ENCODE assay signal across 24 mouse cellular contexts in genomic region chr9:71764551-71764950, GRCm38 (mm10). TPM values are rescaled to one million over a fixed set of nuclear protein-coding genes. Genes with fewer than 3 reads are reported as not detected.
DNase-seq lines count a peak whose midpoint lies in the region; ATAC-seq and TF ChIP-seq lines count a peak whose summit lies in the region.
"Had no signal": no experiment of that assay in that cellular context is flagged by ENCODE, and none has a peak within 500 bp of the region (broad histone marks: within the 10 kb centered on the region; RNA-seq: fewer than 3 reads in every experiment).

No protein-coding gene starts in this region.

- peak; percentile 22 to 32 for DNase-seq in B cell, adult 2 months
- no peak for DNase-seq in left cerebral cortex, adult 8-10 months (ENCODE audit: low spot score in 2 of 2)
- DNase-seq: adrenal gland, postnatal 36 days; cerebellum, adult 8-10 months; gastrocnemius, postnatal 25 days; kidney, adult 18-20 months; right cerebral cortex, postnatal 14 days had no signal

- H3K27me3 ChIP-seq in intestine, embryonic 15.5 days (replicated peaks): no peaks in the 10 kb centered on the region
- H3K27me3 ChIP-seq in intestine, embryonic 16.5 days (replicated peaks; ENCODE audit: control insufficient read depth, insufficient read depth, low read length): no peaks in the 10 kb centered on the region
- peaks cover 10% of the 10 kb centered on the region for H3K27me3 ChIP-seq in forebrain, embryonic 16.5 days (replicated peaks; ENCODE audit: control insufficient read depth, insufficient read depth, low read length)

- no peaks in the 10 kb centered on the region for H3K9me3 ChIP-seq in intestine, embryonic 15.5 days
- peaks cover 4% of the 10 kb centered on the region; the same call in 1 of the 2 replicates for H3K9me3 ChIP-seq in intestine, embryonic 16.5 days (ENCODE audit: control insufficient read depth, low read length)
- no peaks in the 10 kb centered on the region for H3K9me3 ChIP-seq in forebrain, embryonic 16.5 days (ENCODE audit: control insufficient read depth, low read length)
- H3K9me3 ChIP-seq: embryonic facial prominence, embryonic 12.5 days; hindbrain, embryonic 15.5 days; limb, embryonic 13.5 days; midbrain, embryonic 15.5 days; neural tube, embryonic 15.5 days had no signal

- no peaks in the 10 kb centered on the region for H3K36me3 ChIP-seq in intestine, embryonic 15.5 days
- no peaks in the 10 kb centered on the region for H3K36me3 ChIP-seq in intestine, embryonic 16.5 days (ENCODE audit: control insufficient read depth, insufficient read depth, low read length)
- no peaks in the 10 kb centered on the region for H3K36me3 ChIP-seq in forebrain, embryonic 16.5 days (ENCODE audit: control insufficient read depth, insufficient read depth)
- H3K36me3 ChIP-seq: embryonic facial prominence, embryonic 12.5 days; G1E; hindbrain, embryonic 15.5 days; limb, embryonic 13.5 days; midbrain, embryonic 15.5 days; neural tube, embryonic 15.5 days had no signal

- H3K27ac ChIP-seq in intestine, embryonic 15.5 days: no peak overlapping the region
- H3K27ac ChIP-seq in intestine, embryonic 16.5 days (ENCODE audit: low read length): no peak overlapping the region
- no peak overlapping the region for H3K27ac ChIP-seq in bone marrow macrophage, adult 2 months (ENCODE audit: insufficient read depth, low read depth, low read length)
- H3K27ac ChIP-seq in forebrain, embryonic 16.5 days (ENCODE audit: low read length): no peak overlapping the region
- H3K27ac ChIP-seq: embryonic facial prominence, embryonic 12.5 days; hindbrain, embryonic 15.5 days; kidney, postnatal 0 days; limb, embryonic 13.5 days; liver, embryonic 14.5 days; midbrain, embryonic 15.5 days; neural tube, embryonic 15.5 days had no signal

- 50% methylated on average over 11 of the region's 11 CpGs for WGBS in intestine, embryonic 15.5 days
- WGBS in intestine, embryonic 16.5 days: 46% methylated on average over 11 of the region's 11 CpGs
- 54% methylated on average over 11 of the region's 11 CpGs for WGBS in forebrain, embryonic 16.5 days

- TF ChIP-seq POLR2A in bone marrow macrophage, adult 2 months (IDR thresholded peaks at IDR 0.05; ENCODE audit: borderline replicate concordance, low read depth, low read length): no peak

- no peak overlapping the region for H3K4me3 ChIP-seq in intestine, embryonic 15.5 days (replicated peaks)
- H3K4me3 ChIP-seq in intestine, embryonic 16.5 days (ENCODE audit: low read length): no peak overlapping the region
- peak overlapping the region; percentile 32 for H3K4me3 ChIP-seq in bone marrow macrophage, adult 2 months (ENCODE audit: insufficient read depth, low read length)
- no peak overlapping the region for H3K4me3 ChIP-seq in forebrain, embryonic 16.5 days (replicated peaks; ENCODE audit: low read length)
- H3K4me3 ChIP-seq: embryonic facial prominence, embryonic 12.5 days; erythroblast, embryonic 14.5 days; hindbrain, embryonic 15.5 days; limb, embryonic 13.5 days; midbrain, embryonic 15.5 days; neural tube, embryonic 15.5 days had no signal

- H3K4me2 ChIP-seq in intestine, embryonic 15.5 days (replicated peaks): no peak overlapping the region
- H3K4me2 ChIP-seq in intestine, embryonic 16.5 days (ENCODE audit: low read depth, low read length): no peak overlapping the region
- no peak overlapping the region for H3K4me2 ChIP-seq in forebrain, embryonic 16.5 days (ENCODE audit: low read length)
- H3K4me2 ChIP-seq: embryonic facial prominence, embryonic 12.5 days; heart, embryonic 11.5 days; hindbrain, embryonic 15.5 days; limb, embryonic 13.5 days; midbrain, embryonic 15.5 days; neural tube, embryonic 15.5 days had no signal

- 0 out of 2 replicates have a peak, but pooled peaks have one; percentile 42 for ATAC-seq in intestine, embryonic 15.5 days
- no peak for ATAC-seq in intestine, embryonic 16.5 days
- peak; percentile 57 for ATAC-seq in megakaryocyte, adult 5-6 weeks (ENCODE audit: poor library complexity, severe bottlenecking)
- no peak for ATAC-seq in forebrain, embryonic 16.5 days
- ATAC-seq in monocyte, adult 5-6 weeks (replicated peaks; ENCODE audit: insufficient number of reproducible peaks, low FRiP score, low TSS enrichment, poor library complexity, severe bottlenecking): no peak
- ATAC-seq: forebrain, embryonic 14.5 days; midbrain, embryonic 15.5 days had no signal

- H3K4me1 ChIP-seq in intestine, embryonic 15.5 days (replicated peaks): peaks cover 15% of the 10 kb centered on the region
- H3K4me1 ChIP-seq in intestine, embryonic 16.5 days (ENCODE audit: control insufficient read depth, insufficient read depth, low read length): peaks cover 14% of the 10 kb centered on the region
- peaks cover 10% of the 10 kb centered on the region; the same call in 1 of the 2 replicates for H3K4me1 ChIP-seq in bone marrow macrophage, adult 2 months (ENCODE audit: control insufficient read depth, insufficient read depth, low read length)
- H3K4me1 ChIP-seq in forebrain, embryonic 16.5 days (replicated peaks; ENCODE audit: control insufficient read depth, insufficient read depth, low read length): peaks cover 11% of the 10 kb centered on the region

- TF ChIP-seq CTCF in bone marrow macrophage, adult 2 months (IDR thresholded peaks at IDR 0.05; ENCODE audit: low read depth, low read length): no peak

- H3K9ac ChIP-seq in intestine, embryonic 15.5 days: no peak overlapping the region
- H3K9ac ChIP-seq in intestine, embryonic 16.5 days (ENCODE audit: low read depth, low read length): no peak overlapping the region
- no peak overlapping the region for H3K9ac ChIP-seq in forebrain, embryonic 16.5 days (replicated peaks; ENCODE audit: low read depth, low read length)
- H3K9ac ChIP-seq: embryonic facial prominence, embryonic 12.5 days; hindbrain, embryonic 15.5 days; limb, embryonic 13.5 days; liver, embryonic 14.5 days; midbrain, embryonic 15.5 days; neural tube, embryonic 15.5 days had no signal

RNA-seq across cellular contexts. Expression of gene Cgnl1, which starts 6.9 kb away (rescaled TPM):
- 9.0 and 9.4 TPM in 2 replicates for polyA plus RNA-seq in intestine, embryonic 15.5 days (2015; fragmentation: Nextera tagmentation; extraction: Ambion mirVana)
- polyA plus RNA-seq in intestine, embryonic 16.5 days (2015; fragmentation: Nextera tagmentation; extraction: Ambion mirVana): 6.0 and 7.0 TPM in 2 replicates
- 8.4 and 12.9 TPM in 2 replicates for polyA plus RNA-seq in bone marrow macrophage, adult 2 months (2012; ENCODE audit: insufficient read depth, insufficient read length, missing spikeins)
- total RNA-seq in megakaryocyte, adult 5-6 weeks (2015): 1.3 and 1.4 TPM in 2 replicates
- total RNA-seq in megakaryocyte, adult 5-6 weeks (2017): 3.8 and 8.8 TPM in 2 replicates
- 4.3 and 4.4 TPM in 2 replicates for polyA plus RNA-seq in forebrain, embryonic 16.5 days (2015; fragmentation: Nextera tagmentation; extraction: Ambion mirVana)
- 10 to 100 TPM in 2 of 4 experiments, 1 to 10 TPM in 2; 9.1 to 12.3 (median 9.9) TPM for total RNA-seq in left cerebral cortex, adult 8-10 months (2022)
- 0.32 to 1.9 TPM in 2 of 3 replicates, not detected in the other for total RNA-seq in monocyte, adult 5-6 weeks (2017)
- polyA plus RNA-seq: erythroblast, embryonic 14.5 days had no signal

Comparison
In these comparisons a context has a peak if more than half of its experiments do, and no peak if none do; other contexts are left out.
1. ATAC-seq: peak in intestine, embryonic 15.5 days (single experiment) and megakaryocyte, adult 5-6 weeks (single experiment); none in intestine, embryonic 16.5 days (single experiment), forebrain, embryonic 16.5 days (single experiment) and monocyte, adult 5-6 weeks (single experiment).
2. DNase-seq: peak in B cell, adult 2 months (2 of 2); none in left cerebral cortex, adult 8-10 months (0 of 2).